Mouse (Mus musculus): ENCODE results near the gene Gm17387. TPM values are rescaled to one million over a fixed set of nuclear protein-coding genes. Genes with fewer than 3 reads are reported as not detected.

Gm17387 gene
- total and polyA plus RNA-seq, 2 experiments from 2014 or later = not detected

- WGBS = 83% methylated on average over 3 of the region's 3 CpGs
- no peak overlapping the region for H3K27ac ChIP-seq (ENCODE audit: low read depth, low read length)
- no peak overlapping the region for H3K4me2 ChIP-seq (ENCODE audit: low read depth)
- H3K9me3 ChIP-seq (ENCODE audit: low read length) = no peaks in the 10 kb centered on the region
- ATAC-seq = no peak
- H3K4me3 ChIP-seq (ENCODE audit: low read depth, low read length) = no peak overlapping the region
- H3K9ac ChIP-seq = no peak overlapping the region
- no peak for DNase-seq
- no peak for TF ChIP-seq CTCF (IDR thresholded peaks at IDR 0.05; ENCODE audit: low read depth)
- H3K27me3 ChIP-seq (ENCODE audit: insufficient read depth, low read length) = no peaks in the 10 kb centered on the region
- H3K36me3 ChIP-seq (ENCODE audit: insufficient read depth) = peaks cover 48% of the 10 kb centered on the region
- H3K4me1 ChIP-seq (ENCODE audit: insufficient read depth) = peaks cover 18% of the 10 kb centered on the region
Observed at GRCm38 (mm10) chr7:141063353-141063752, 34.4 kb downstream of the Gm17387 start.

GRCm38 (mm10) chr7:141064175-141064574 lies 35.2 kb downstream of the Gm17387 start:
- ATAC-seq = no peak
- H3K36me3 ChIP-seq (ENCODE audit: insufficient read depth) = peaks cover 53% of the 10 kb centered on the region
- 88% methylated on average over 7 of the region's 7 CpGs for WGBS
- H3K27ac ChIP-seq (ENCODE audit: low read depth, low read length) = no peak overlapping the region
- no peaks in the 10 kb centered on the region for H3K9me3 ChIP-seq (ENCODE audit: low read length)
- no peaks in the 10 kb centered on the region for H3K27me3 ChIP-seq (ENCODE audit: insufficient read depth, low read length)
- no peak for TF ChIP-seq CTCF (IDR thresholded peaks at IDR 0.05; ENCODE audit: low read depth)
- no peak overlapping the region for H3K4me3 ChIP-seq (ENCODE audit: low read depth, low read length)
- H3K9ac ChIP-seq = no peak overlapping the region
- no peak overlapping the region for H3K4me2 ChIP-seq (ENCODE audit: low read depth)
- H3K4me1 ChIP-seq (ENCODE audit: insufficient read depth) = peaks cover 18% of the 10 kb centered on the region
- no peak for DNase-seq

DNA sequence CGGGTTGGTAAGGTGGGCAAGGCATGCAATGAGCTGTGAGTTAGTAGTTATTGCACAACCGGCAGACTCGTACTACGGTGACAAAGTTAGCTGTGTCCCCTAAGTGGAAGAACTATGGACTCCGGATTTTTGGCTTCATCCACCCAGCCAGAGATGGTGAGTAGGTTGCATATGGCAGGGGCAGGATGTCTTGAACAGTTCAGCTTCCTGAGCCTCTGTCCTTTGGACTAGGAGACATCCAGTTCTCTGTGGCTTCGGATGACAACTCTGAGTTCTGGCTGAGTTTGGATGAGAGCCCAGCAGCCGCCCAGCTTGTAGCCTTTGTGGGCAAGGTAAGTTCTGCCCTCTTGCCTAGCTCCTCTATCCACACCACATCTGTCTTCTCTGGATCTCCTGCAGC lies 35.6 kb downstream of the Gm17387 start:
- H3K4me3 ChIP-seq (ENCODE audit: low read depth, low read length) = no peak overlapping the region
- no peak for DNase-seq
- peaks cover 53% of the 10 kb centered on the region for H3K36me3 ChIP-seq (ENCODE audit: insufficient read depth)
- no peak for TF ChIP-seq CTCF (IDR thresholded peaks at IDR 0.05; ENCODE audit: low read depth)
- ATAC-seq = no peak
- H3K9me3 ChIP-seq (ENCODE audit: low read length) = no peaks in the 10 kb centered on the region
- H3K4me1 ChIP-seq (ENCODE audit: insufficient read depth) = peaks cover 19% of the 10 kb centered on the region
- no peak overlapping the region for H3K4me2 ChIP-seq (ENCODE audit: low read depth)
- H3K27ac ChIP-seq (ENCODE audit: low read depth, low read length) = no peak overlapping the region
- H3K27me3 ChIP-seq (ENCODE audit: insufficient read depth, low read length) = no peaks in the 10 kb centered on the region
- H3K9ac ChIP-seq = no peak overlapping the region
- 91% methylated on average over 7 of the region's 7 CpGs for WGBS

GRCm38 (mm10) chr7:141068351-141068750 lies 39.4 kb downstream of the Gm17387 start:
- no peaks in the 10 kb centered on the region for H3K9me3 ChIP-seq (ENCODE audit: low read length)
- TF ChIP-seq CTCF (IDR thresholded peaks at IDR 0.05; ENCODE audit: low read depth) = no peak
- H3K9ac ChIP-seq = no peak overlapping the region
- no peak for DNase-seq
- peaks cover 53% of the 10 kb centered on the region for H3K36me3 ChIP-seq (ENCODE audit: insufficient read depth)
- H3K27me3 ChIP-seq (ENCODE audit: insufficient read depth, low read length) = no peaks in the 10 kb centered on the region
- H3K4me2 ChIP-seq (ENCODE audit: low read depth) = no peak overlapping the region
- H3K4me1 ChIP-seq (ENCODE audit: insufficient read depth) = peaks cover 4% of the 10 kb centered on the region; the same call in 1 of the 2 replicates
- H3K4me3 ChIP-seq (ENCODE audit: low read depth, low read length) = no peak overlapping the region
- 86% methylated on average over 19 of the region's 19 CpGs for WGBS
- no peak for ATAC-seq
- H3K27ac ChIP-seq (ENCODE audit: low read depth, low read length) = no peak overlapping the region

GRCm38 (mm10) chr7:141070058-141070862 lies 41.3 kb downstream of the Gm17387 start:
- WGBS = 1% methylated on average over 51 of the region's 51 CpGs
- Histone ChIP-seq H3K4me2 (ENCODE audit: low read depth) (peak overlapping the region; percentile 79), H3K36me3 (ENCODE audit: insufficient read depth) (peaks cover 36% of the 10 kb centered on the region), H3K27me3 (ENCODE audit: insufficient read depth, low read length) (no peaks in the 10 kb centered on the region), H3K27ac (ENCODE audit: low read depth, low read length) (peak overlapping the region; percentile 87), H3K4me3 (ENCODE audit: low read depth, low read length) (peak overlapping the region; percentile 35), H3K9ac (peak overlapping the region; percentile 63), H3K4me1 (ENCODE audit: insufficient read depth) (peaks cover 4% of the 10 kb centered on the region; the same call in 1 of the 2 replicates), H3K9me3 (ENCODE audit: low read length) (no peaks in the 10 kb centered on the region)
- DNase-seq (peak; percentile 91), ATAC-seq (peak; percentile 82)
- TF ChIP-seq CTCF (IDR thresholded peaks at IDR 0.05; ENCODE audit: low read depth) = peak; percentile 91

DNA sequence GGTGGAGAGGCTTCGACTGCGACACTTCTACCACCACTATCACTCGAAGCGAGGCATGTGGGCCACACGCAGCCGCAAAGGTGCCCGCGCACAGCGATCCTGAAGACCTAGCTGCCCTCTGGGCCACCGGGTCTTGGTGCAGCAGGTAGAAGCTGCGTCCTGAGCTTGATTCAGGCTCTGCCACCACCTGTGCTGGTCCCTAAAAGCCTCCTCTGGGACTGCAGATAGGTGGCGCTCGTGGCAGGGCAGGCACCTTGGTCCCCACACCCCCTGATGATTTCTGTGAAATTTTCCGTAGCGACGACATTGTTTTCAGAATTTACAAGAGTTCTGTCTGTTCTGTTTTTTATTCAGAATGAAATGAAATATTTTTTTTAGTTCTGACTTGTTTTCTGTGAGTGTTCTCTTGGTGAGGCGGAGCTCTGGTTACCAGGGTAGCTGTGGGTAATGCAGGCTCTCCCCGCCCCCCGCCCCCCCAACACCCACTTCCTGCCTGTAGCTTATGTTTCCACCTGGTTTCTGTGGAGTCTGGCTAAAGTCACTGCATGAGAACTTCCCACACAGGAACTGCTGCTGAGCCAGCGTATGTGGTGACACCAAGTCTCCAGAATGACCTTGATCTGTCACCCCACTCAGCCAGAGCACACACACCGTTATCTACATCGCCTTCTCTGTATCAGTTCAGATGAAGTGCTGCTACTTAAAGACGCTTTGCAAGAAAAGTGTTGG lies 43.2 kb downstream of the Gm17387 start:
- Histone ChIP-seq H3K9ac (no peak overlapping the region), H3K4me2 (ENCODE audit: low read depth) (no peak overlapping the region), H3K27ac (ENCODE audit: low read depth, low read length) (no peak overlapping the region), H3K9me3 (ENCODE audit: low read length) (no peaks in the 10 kb centered on the region), H3K36me3 (ENCODE audit: insufficient read depth) (peaks cover 17% of the 10 kb centered on the region), H3K4me1 (ENCODE audit: insufficient read depth) (peaks cover 4% of the 10 kb centered on the region; the same call in 1 of the 2 replicates), H3K27me3 (ENCODE audit: insufficient read depth, low read length) (no peaks in the 10 kb centered on the region), H3K4me3 (ENCODE audit: low read depth, low read length) (no peak overlapping the region)
- ATAC-seq = no peak
- 45% methylated on average over 23 of the region's 23 CpGs for WGBS
- no peak for DNase-seq
- TF ChIP-seq CTCF (IDR thresholded peaks at IDR 0.05; ENCODE audit: low read depth) = peak; percentile 59

DNA sequence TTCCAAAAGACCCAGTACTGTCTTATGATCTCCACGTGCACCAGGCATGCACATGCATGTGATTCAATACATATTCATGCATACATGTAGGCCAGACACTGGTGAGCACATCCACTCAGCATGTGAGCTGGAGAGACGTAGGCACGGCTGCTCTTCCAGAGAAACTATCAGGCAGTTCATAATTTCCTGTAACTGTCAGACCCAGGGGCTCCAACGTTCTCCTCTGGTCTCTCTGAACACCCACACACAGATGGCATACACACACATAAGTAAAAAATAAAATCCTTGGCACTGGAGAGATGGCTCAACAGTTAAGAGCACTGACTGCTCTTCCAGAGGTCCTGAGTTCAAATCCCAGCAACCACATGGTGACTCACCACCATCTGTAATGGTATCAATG lies 44.9 kb downstream of the Gm17387 start:
- no peak overlapping the region for H3K27ac ChIP-seq (ENCODE audit: low read depth, low read length)

More for the DNA sequence above, 44.9 kb downstream of the Gm17387 start:
- no peak for TF ChIP-seq CTCF (IDR thresholded peaks at IDR 0.05; ENCODE audit: low read depth)
- DNase-seq (no peak), ATAC-seq (no peak)
- peaks cover 4% of the 10 kb centered on the region; the same call in 1 of the 2 replicates for H3K4me1 ChIP-seq (ENCODE audit: insufficient read depth)
- H3K27me3 ChIP-seq (ENCODE audit: insufficient read depth, low read length) = no peaks in the 10 kb centered on the region
- 79% methylated on average over 4 of the region's 4 CpGs for whole genome bisulfite sequencing
- H3K4me2 ChIP-seq (ENCODE audit: low read depth) = no peak overlapping the region
- no peak overlapping the region for H3K9ac ChIP-seq
- H3K9me3 ChIP-seq (ENCODE audit: low read length) = no peaks in the 10 kb centered on the region
- peaks cover 1% of the 10 kb centered on the region; the same call in 1 of the 2 replicates for H3K36me3 ChIP-seq (ENCODE audit: insufficient read depth)
- H3K4me3 ChIP-seq (ENCODE audit: low read depth, low read length) = no peak overlapping the region
